10 mouse cellular contexts compared by ENCODE assay signal in the genomic region with DNA sequence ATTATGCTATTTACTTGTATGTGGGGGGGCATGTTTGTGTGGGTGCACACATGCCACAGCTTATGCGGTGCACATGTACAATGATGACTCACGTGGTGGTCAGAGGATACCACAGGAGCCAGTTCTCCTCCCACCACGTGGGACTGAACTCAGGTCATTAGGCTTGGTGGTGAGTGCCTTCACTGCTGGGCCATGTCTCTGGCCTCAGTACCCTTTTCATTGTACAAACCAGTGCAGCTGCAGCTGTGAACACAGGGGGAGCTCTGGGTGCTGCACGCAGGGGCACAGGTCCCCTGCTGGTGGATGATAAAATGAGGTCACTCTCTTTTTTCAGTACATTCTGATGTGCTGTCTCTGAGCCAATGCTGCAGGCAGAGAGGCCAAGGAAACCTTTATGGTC. TPM values are rescaled to one million over a fixed set of nuclear protein-coding genes. Genes with fewer than 3 reads are reported as not detected.
A peak's percentile ranks its signal among the peaks of the same experiment; 100 is the strongest.
DNase-seq lines count a peak whose midpoint lies in the region; ATAC-seq lines count a peak whose summit lies in the region.
"Had no signal": no experiment of that assay in that cellular context is flagged by ENCODE, and none has a peak within 500 bp of the region (broad histone marks: within the 10 kb centered on the region; RNA-seq: fewer than 3 reads in every experiment).

No protein-coding gene starts in this region.

- peaks cover 67% of the 10 kb centered on the region for H3K4me1 ChIP-seq in heart, embryonic 15.5 days (replicated peaks)
- H3K4me1 ChIP-seq in forebrain, embryonic 16.5 days (replicated peaks; ENCODE audit: control insufficient read depth, insufficient read depth, low read length), result peaks cover 5% of the 10 kb centered on the region

- DNase-seq in heart, adult 9 months (ENCODE audit: low spot score in 2 of 2), result no peak
- DNase-seq in A20 (ENCODE audit: low read depth, low spot score), result peak; percentile 84
- DNase-seq in c-Kit-positive CD71-negative TER-119-negative erythroid progenitor cells, embryonic 14.5 days (ENCODE audit: low read depth), result peak; percentile 50
- DNase-seq in frontal cortex, postnatal 10 days (ENCODE audit: low spot score in 2 of 2), result no peak
- DNase-seq in adrenal gland, adult 18-20 months (ENCODE audit: low spot score in 2 of 2), result no peak

- no peak overlapping the region for H3K9ac ChIP-seq in heart, embryonic 15.5 days
- H3K9ac ChIP-seq in forebrain, embryonic 16.5 days (replicated peaks; ENCODE audit: low read depth, low read length), result no peak overlapping the region

- H3K27ac ChIP-seq in heart, embryonic 15.5 days, result peak overlapping the region; percentile 13; the same call in 1 of the 2 replicates
- H3K27ac ChIP-seq in forebrain, embryonic 16.5 days (ENCODE audit: low read length), result no peak overlapping the region
- H3K27ac ChIP-seq: macrophage had no signal

- 46% methylated on average over 4 of the region's 4 CpGs for WGBS in heart, embryonic 15.5 days
- 52% methylated on average over 4 of the region's 4 CpGs for WGBS in forebrain, embryonic 16.5 days

- H3K27me3 ChIP-seq in heart, embryonic 15.5 days, result no peaks in the 10 kb centered on the region
- no peaks in the 10 kb centered on the region for H3K27me3 ChIP-seq in forebrain, embryonic 16.5 days (replicated peaks; ENCODE audit: control insufficient read depth, insufficient read depth, low read length)

- no peaks in the 10 kb centered on the region for H3K9me3 ChIP-seq in heart, embryonic 15.5 days (replicated peaks)
- H3K9me3 ChIP-seq in forebrain, embryonic 16.5 days (ENCODE audit: control insufficient read depth, low read length), result no peaks in the 10 kb centered on the region

- H3K36me3 ChIP-seq in heart, embryonic 15.5 days, result no peaks in the 10 kb centered on the region
- H3K36me3 ChIP-seq in forebrain, embryonic 16.5 days (ENCODE audit: control insufficient read depth, insufficient read depth), result no peaks in the 10 kb centered on the region

- ATAC-seq in heart, embryonic 15.5 days (replicated peaks; ENCODE audit: insufficient number of reproducible peaks, insufficient read depth, low FRiP score, low read depth), result peak; percentile 44; the same call in 1 of the 2 replicates
- peak; percentile 79 for ATAC-seq in megakaryocyte, adult 5-6 weeks (ENCODE audit: poor library complexity, severe bottlenecking)
- no peak for ATAC-seq in forebrain, embryonic 16.5 days

- no peak overlapping the region for H3K4me2 ChIP-seq in heart, embryonic 15.5 days
- H3K4me2 ChIP-seq in forebrain, embryonic 16.5 days (ENCODE audit: low read length), result no peak overlapping the region

- no peak overlapping the region for H3K4me3 ChIP-seq in heart, embryonic 15.5 days
- H3K4me3 ChIP-seq in forebrain, embryonic 16.5 days (replicated peaks; ENCODE audit: low read length), result no peak overlapping the region

RNA-seq across cellular contexts. Expression of a gene that starts 46.1 kb away (rescaled TPM):
- polyA plus RNA-seq in heart, embryonic 15.5 days (2015; fragmentation: Nextera tagmentation; extraction: Ambion mirVana), result 0.46 and 0.97 TPM in 2 replicates
- total RNA-seq in megakaryocyte, adult 5-6 weeks (2015), result 0.30 TPM in 1 of 2 replicates, not detected in the other
- total RNA-seq in megakaryocyte, adult 5-6 weeks (2017), result 1.1 and 1.3 TPM in 2 replicates
- polyA plus RNA-seq in forebrain, embryonic 16.5 days (2015; fragmentation: Nextera tagmentation; extraction: Ambion mirVana), result 0.90 and 1.1 TPM in 2 replicates
- not detected for total RNA-seq in adrenal gland, adult 18-20 months (2021)
- polyA plus RNA-seq: gonadal fat pad, adult 2 months; macrophage had no signal

Comparison
In these comparisons a context has a peak if more than half of its experiments do, and no peak if none do; other contexts are left out.
1. DNase-seq: peak in A20 (single experiment) and c-Kit-positive CD71-negative TER-119-negative erythroid progenitor cells, embryonic 14.5 days (single experiment); none in heart, adult 9 months (0 of 2), frontal cortex, postnatal 10 days (0 of 2) and adrenal gland, adult 18-20 months (0 of 2).